Mouse (Mus musculus): ENCODE data around the gene Sgsh.

DNA sequence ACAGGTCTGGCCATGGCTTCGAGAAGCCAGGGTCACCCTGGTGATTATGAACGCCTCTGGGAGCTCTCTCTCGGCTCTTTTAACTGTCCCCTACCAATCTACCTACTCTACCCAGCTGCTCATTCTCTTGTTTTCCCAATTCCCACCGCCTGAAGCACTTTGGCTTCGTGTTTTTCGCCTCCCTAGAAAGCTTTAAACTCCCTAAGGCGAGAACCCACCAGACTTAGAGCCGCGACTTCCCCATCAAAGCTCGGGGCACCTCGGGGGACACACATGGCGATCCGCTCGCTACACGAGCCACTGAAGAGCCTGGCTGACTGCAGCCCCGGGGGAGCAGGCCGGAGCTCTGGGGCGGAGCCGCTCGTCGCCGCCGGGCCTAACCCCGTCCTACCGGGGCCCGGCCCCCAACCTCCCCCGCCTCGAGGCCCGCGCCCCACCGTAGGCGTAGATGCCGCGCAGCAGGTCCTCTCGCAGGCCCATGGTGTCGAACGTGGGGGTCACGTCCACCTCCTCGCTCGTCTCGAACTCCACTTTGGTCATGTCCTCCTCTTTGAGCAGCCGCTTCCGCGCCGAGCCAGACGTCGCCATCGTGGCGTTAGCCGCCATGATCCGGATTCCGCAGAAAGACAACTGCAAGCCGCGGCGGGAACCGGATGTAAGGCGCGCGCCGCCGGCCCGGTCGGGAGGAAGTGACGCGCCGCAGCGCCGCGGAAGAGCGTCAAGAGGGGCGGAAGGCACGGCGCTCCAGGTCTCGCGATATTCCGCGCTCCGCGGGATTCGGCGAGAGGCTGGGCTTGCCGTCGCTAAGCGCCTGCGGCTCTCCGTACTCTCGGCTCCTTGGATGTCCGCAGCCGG is 55.7 kb downstream of the Sgsh start, which contains the start of gene Eif4a3:
- TF ChIP-seq CTCF (IDR thresholded peaks at IDR 0.05; ENCODE audit: low read depth) (no peak), EP300 (IDR thresholded peaks at IDR 0.05; ENCODE audit: low read depth) (peak; percentile 81)
